Mouse (Mus musculus) kidney, embryonic 14.5 days (tissue): ENCODE data around the gene Traf6. TPM values are rescaled to one million over a fixed set of nuclear protein-coding genes. Genes with fewer than 3 reads are reported as not detected.

ENCODE experiments used
- ATAC-seq: fragments of 200-750 bp; cut with Nextera tagmentation; 2 replicates; pipeline ENCODE4 v1.8.0; 2017; ENCODE audit warnings: moderate number of reproducible peaks, mild to moderate bottlenecking, moderate TSS enrichment, moderate library complexity; ENCODE audit not compliant: low FRiP score, low TSS enrichment
- H3K27ac ChIP-seq: fragments of 300-500 bp; sonication (generic); 2 replicates; pipeline ENCODE4 v1.5.1; 2014; ENCODE audit warnings: low read depth, mild to moderate bottlenecking, low read length, moderate library complexity, mixed read lengths
- H3K27me3 ChIP-seq: fragments of 300-500 bp; sonication (generic); 2 replicates; pipeline ENCODE4 v1.6.1; 2014; ENCODE audit warnings: mild to moderate bottlenecking, low read length; ENCODE audit not compliant: control insufficient read depth, insufficient read depth
- H3K36me3 ChIP-seq: fragments of 300-500 bp; sonication (generic); 2 replicates; pipeline ENCODE4 v1.6.1; 2014; ENCODE audit warnings: low read length, mixed read lengths; ENCODE audit not compliant: control insufficient read depth, insufficient read depth
- H3K4me1 ChIP-seq: fragments of 300-500 bp; sonication (generic); 2 replicates; pipeline ENCODE4 v1.6.1; 2014; ENCODE audit warnings: low read length, mixed read lengths; ENCODE audit not compliant: control insufficient read depth, insufficient read depth
- H3K4me2 ChIP-seq: fragments of 300-500 bp; sonication (generic); replicated peaks from 2 replicates; pipeline ENCODE4 v1.6.1; 2014; ENCODE audit warnings: low read depth, mild to moderate bottlenecking, low read length
- H3K4me3 ChIP-seq: fragments of 300-500 bp; sonication (generic); 2 replicates; pipeline ENCODE4 v1.5.1; 2014; ENCODE audit warnings: mild to moderate bottlenecking, low read length
- H3K9ac ChIP-seq: fragments of 300-500 bp; sonication (generic); 2 replicates; pipeline ENCODE4 v1.6.1; 2014; ENCODE audit warnings: low read depth, mild to moderate bottlenecking, low read length, moderate library complexity
- H3K9me3 ChIP-seq: fragments of 300-500 bp; sonication (generic); 2 replicates; pipeline ENCODE4 v1.6.1; 2016; ENCODE audit warnings: low read length; ENCODE audit not compliant: control insufficient read depth
- WGBS: fragments of 180-500 bp; shearing (Covaris S2); extraction: QIAGEN DNeasy Blood & Tissue Kit; methylation state at CpG from one replicate; pipeline ENCODE4 v1.1.7; 2014; 5-methylcytosine and 5-hydroxymethylcytosine counted together
- polyA plus RNA-seq: library from polyadenylated mRNA; unstranded; fragments of >200 nt; fragmentation: Nextera tagmentation; extraction: Ambion mirVana; gene quantifications from 2 replicates; pipeline ENCODE4 v1.2.1, GENCODE M21; 2014

Gene Traf6
- polyA plus RNA-seq, 1 experiment from 2014 or later: 18.4 TPM

DNA sequence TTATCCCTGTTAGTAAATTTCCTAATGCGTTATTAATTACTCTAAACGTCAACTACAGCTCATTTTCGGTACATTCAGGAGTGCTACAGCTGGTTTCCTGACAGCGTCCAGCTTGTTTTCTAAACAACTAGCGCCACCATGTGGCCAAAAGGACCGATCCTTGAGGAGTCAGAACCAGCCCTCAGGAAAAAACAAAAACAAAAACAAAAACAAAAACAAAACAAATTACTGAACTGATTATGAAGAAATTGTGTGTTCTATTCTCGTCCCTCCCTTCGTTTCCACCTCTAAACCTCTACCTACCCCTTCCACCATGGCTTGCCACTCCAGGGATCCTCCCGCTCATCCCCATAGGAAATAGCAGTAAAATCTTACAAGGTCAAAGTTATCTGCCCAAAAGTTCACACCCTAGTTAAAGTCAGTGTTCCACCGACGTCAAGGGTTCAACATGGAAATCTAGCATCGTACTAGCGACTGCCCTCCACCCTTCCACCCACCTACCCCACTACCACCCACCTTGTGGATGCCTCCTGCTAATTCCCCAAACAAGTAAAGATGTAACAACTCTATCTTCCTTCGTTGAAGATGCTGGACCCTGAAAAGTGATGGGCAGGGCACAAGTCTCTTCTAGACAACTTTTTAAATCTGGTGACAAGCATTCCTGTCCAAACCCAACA is 25.2 kb upstream of the Traf6 start:
- H3K4me3 ChIP-seq: peak overlapping the region; percentile 17; the same call in 1 of the 2 replicates
- H3K36me3 ChIP-seq: no peaks in the 10 kb centered on the region
- H3K9ac ChIP-seq: no peak overlapping the region
- peak overlapping the region; percentile 51 for H3K4me2 ChIP-seq
- H3K27ac ChIP-seq: no peak overlapping the region
- no peaks in the 10 kb centered on the region for H3K4me1 ChIP-seq
- no peaks in the 10 kb centered on the region for H3K9me3 ChIP-seq
- no peaks in the 10 kb centered on the region for H3K27me3 ChIP-seq
- 17% methylated on average over 14 of the region's 14 CpGs for WGBS
- peak; percentile 81; the same call in 1 of the 2 replicates for ATAC-seq

DNA sequence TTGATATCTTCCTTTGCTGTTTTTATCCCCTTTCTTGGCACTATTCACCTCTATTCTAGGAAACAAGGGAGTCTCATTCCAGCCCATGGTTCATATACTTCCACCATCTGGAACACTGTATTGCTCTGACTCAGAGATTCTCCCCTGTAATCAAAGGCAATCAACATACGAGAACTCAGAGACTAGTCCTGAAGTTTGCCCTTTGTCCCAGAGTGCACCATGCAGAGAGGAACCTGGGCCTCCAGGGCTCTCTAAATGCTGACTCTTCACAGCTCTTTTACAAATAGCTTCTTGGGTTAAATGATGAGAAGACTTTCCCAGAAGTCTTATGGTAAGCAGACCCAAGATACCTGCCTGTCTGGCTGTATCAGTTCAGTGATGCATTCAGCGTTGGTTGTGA is 17.7 kb upstream of the Traf6 start:
- 76% methylated on average over 2 of the region's 2 CpGs for WGBS
- no peak for ATAC-seq
- no peak overlapping the region for H3K27ac ChIP-seq

DNA sequence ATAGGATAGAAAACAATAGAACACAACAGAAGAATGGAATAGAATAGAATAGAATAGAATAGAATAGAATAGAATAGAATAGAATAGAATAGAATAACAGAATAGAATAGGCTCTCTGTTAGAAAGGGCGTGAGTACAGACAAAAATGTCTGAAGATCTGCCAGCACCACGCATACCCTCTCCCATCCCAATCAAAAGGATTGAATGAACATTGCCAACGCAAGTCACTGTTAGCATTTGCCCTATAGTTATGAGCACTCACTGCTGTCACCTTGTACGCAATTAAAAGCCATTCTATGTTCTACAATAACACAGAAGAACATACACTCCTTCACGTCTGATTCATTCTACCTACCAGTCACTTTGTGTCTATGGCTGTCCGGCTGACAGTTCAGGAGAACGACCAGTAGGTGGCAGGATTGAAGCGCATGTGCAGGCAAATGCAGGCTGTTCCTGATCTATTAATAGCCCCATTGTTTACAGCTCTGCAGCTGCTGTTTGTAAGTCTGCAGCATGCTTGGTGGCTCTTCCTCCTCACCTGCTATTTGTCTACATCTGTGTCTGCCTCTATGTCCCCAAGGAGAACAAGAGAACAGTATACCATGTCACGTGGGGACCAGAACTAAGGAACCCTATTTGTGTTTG is 13.0 kb upstream of the Traf6 start:
- no peak overlapping the region for H3K9ac ChIP-seq
- no peaks in the 10 kb centered on the region for H3K36me3 ChIP-seq
- peak; percentile 80 for ATAC-seq
- no peak overlapping the region for H3K4me3 ChIP-seq
- no peak overlapping the region for H3K4me2 ChIP-seq
- no peaks in the 10 kb centered on the region for H3K9me3 ChIP-seq
- no peaks in the 10 kb centered on the region for H3K4me1 ChIP-seq
- 24% methylated on average over 9 of the region's 9 CpGs for WGBS
- H3K27ac ChIP-seq: no peak overlapping the region
- 0 out of 2 replicates have a peak, but pooled peaks cover 3% of the 10 kb centered on the region for H3K27me3 ChIP-seq

More for the DNA sequence above, 17.7 kb upstream of the Traf6 start:
- Histone ChIP-seq H3K27me3 (0 out of 2 replicates have a peak, but pooled peaks cover 3% of the 10 kb centered on the region), H3K36me3 (no peaks in the 10 kb centered on the region), H3K4me1 (no peaks in the 10 kb centered on the region), H3K4me3 (no peak overlapping the region), H3K4me2 (no peak overlapping the region), H3K9me3 (no peaks in the 10 kb centered on the region), H3K9ac (no peak overlapping the region)

GRCm38 (mm10) chr2:101665703-101666092 is 12.5 kb upstream of the Traf6 start:
- Histone ChIP-seq H3K27ac (no peak overlapping the region), H3K9ac (no peak overlapping the region), H3K27me3 (0 out of 2 replicates have a peak, but pooled peaks cover 3% of the 10 kb centered on the region), H3K9me3 (no peaks in the 10 kb centered on the region), H3K4me2 (no peak overlapping the region), H3K4me1 (no peaks in the 10 kb centered on the region), H3K4me3 (no peak overlapping the region), H3K36me3 (no peaks in the 10 kb centered on the region)
- WGBS: 89% methylated on average over 3 of the region's 3 CpGs
- ATAC-seq: no peak

- H3K9ac ChIP-seq: no peak overlapping the region
- H3K4me3 ChIP-seq: no peak overlapping the region
- no peak for ATAC-seq
- 95% methylated on average over 3 of the region's 3 CpGs for WGBS
- H3K4me1 ChIP-seq: no peaks in the 10 kb centered on the region
- H3K4me2 ChIP-seq: no peak overlapping the region
- no peak overlapping the region for H3K27ac ChIP-seq
- no peaks in the 10 kb centered on the region for H3K9me3 ChIP-seq
- H3K36me3 ChIP-seq: no peaks in the 10 kb centered on the region
- no peaks in the 10 kb centered on the region for H3K27me3 ChIP-seq
Observed at GRCm38 (mm10) chr2:101668751-101669150, 9.5 kb upstream of the Traf6 start.

DNA sequence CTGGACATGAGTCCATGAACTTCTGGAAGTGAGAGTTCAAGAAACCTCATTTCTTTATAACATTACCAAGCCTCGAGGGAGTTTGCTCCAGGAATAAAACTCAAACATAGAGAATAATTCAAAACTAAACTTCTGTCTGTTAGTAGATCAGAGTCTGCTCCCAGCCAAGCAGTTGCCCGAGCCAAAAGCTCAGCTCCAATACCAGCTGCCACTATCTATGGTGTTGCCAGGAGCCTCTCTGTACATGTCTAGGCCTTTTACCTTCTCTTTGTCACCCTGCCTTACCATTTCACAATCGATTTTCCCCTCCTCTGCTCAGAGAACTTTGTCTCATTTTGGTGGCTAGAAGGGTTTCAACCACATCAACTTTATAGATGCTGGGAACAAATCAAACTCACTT is 4.7 kb upstream of the Traf6 start:
- Histone ChIP-seq H3K4me2 (no peak overlapping the region), H3K27me3 (no peaks in the 10 kb centered on the region), H3K4me1 (no peaks in the 10 kb centered on the region), H3K4me3 (no peak overlapping the region), H3K27ac (no peak overlapping the region), H3K36me3 (no peaks in the 10 kb centered on the region), H3K9me3 (no peaks in the 10 kb centered on the region), H3K9ac (no peak overlapping the region)
- no peak for ATAC-seq
- 86% methylated on average over 3 of the region's 3 CpGs for WGBS

- H3K36me3 ChIP-seq: peaks cover 3% of the 10 kb centered on the region; the same call in 1 of the 2 replicates
- H3K9ac ChIP-seq: peak overlapping the region; percentile 93
- 5% methylated on average over 15 of the region's 15 CpGs for WGBS
- H3K4me1 ChIP-seq: 0 out of 2 replicates have a peak, but pooled peaks cover 5% of the 10 kb centered on the region
- no peak for ATAC-seq
- no peak overlapping the region for H3K27ac ChIP-seq
- no peaks in the 10 kb centered on the region for H3K9me3 ChIP-seq
- no peaks in the 10 kb centered on the region for H3K27me3 ChIP-seq
- peak overlapping the region; percentile 100 for H3K4me3 ChIP-seq
- H3K4me2 ChIP-seq: peak overlapping the region; percentile 78
Observed at GRCm38 (mm10) chr2:101679164-101679784, 1.0 kb downstream of the Traf6 start.

GRCm38 (mm10) chr2:101684421-101684820 is 6.2 kb downstream of the Traf6 start:
- no peak overlapping the region for H3K27ac ChIP-seq
- 94% methylated on average over 12 of the region's 12 CpGs for WGBS
- ATAC-seq: no peak

GRCm38 (mm10) chr2:101688011-101688410 is 9.8 kb downstream of the Traf6 start:
- peaks cover 42% of the 10 kb centered on the region; the same call in 1 of the 2 replicates for H3K36me3 ChIP-seq

More at GRCm38 (mm10) chr2:101684421-101684820, 6.2 kb downstream of the Traf6 start:
- H3K4me3 ChIP-seq: no peak overlapping the region
- H3K4me1 ChIP-seq: 0 out of 2 replicates have a peak, but pooled peaks cover 2% of the 10 kb centered on the region
- H3K27me3 ChIP-seq: no peaks in the 10 kb centered on the region
- H3K9me3 ChIP-seq: no peaks in the 10 kb centered on the region
- no peak overlapping the region for H3K9ac ChIP-seq
- no peak overlapping the region for H3K4me2 ChIP-seq
- peaks cover 30% of the 10 kb centered on the region; the same call in 1 of the 2 replicates for H3K36me3 ChIP-seq

More at GRCm38 (mm10) chr2:101688011-101688410, 9.8 kb downstream of the Traf6 start:
- H3K27ac ChIP-seq: no peak overlapping the region
- no peaks in the 10 kb centered on the region for H3K9me3 ChIP-seq
- H3K27me3 ChIP-seq: no peaks in the 10 kb centered on the region
- H3K4me3 ChIP-seq: no peak overlapping the region
- H3K4me1 ChIP-seq: no peaks in the 10 kb centered on the region
- WGBS: 95% methylated on average over 5 of the region's 5 CpGs
- ATAC-seq: no peak
- H3K4me2 ChIP-seq: no peak overlapping the region
- no peak overlapping the region for H3K9ac ChIP-seq
